Mouse (Mus musculus): Measurements from ENCODE around the gene Nol3. TPM values are rescaled to one million over a fixed set of nuclear protein-coding genes. Genes with fewer than 3 reads are reported as not detected.

Nol3 gene
- total RNA-seq, 2 experiments from 2014 or later, result 10.4 to 10.9 TPM

GRCm38 (mm10) chr8:105305211-105306145 is 29.5 kb downstream of the Nol3 start, which contains the start of gene Elmo3:
TSS of gene Elmo3 (plus strand) at chr8:105305601.
- peak; percentile 43 to 46 for DNase-seq (ENCODE audit: low spot score in 2 of 2)

GRCm38 (mm10) chr8:105306146-105306691 is 30.3 kb downstream of the Nol3 start:
- no peak for DNase-seq (ENCODE audit: low spot score in 2 of 2)

GRCm38 (mm10) chr8:105307670-105308069 is 31.7 kb downstream of the Nol3 start:
- no peak for DNase-seq (ENCODE audit: low spot score in 2 of 2)

- no peak for DNase-seq (ENCODE audit: low spot score in 2 of 2)
These were observed 32.5 kb downstream of the Nol3 start for GRCm38 (mm10) chr8:105308428-105308827.

- no peak for DNase-seq (ENCODE audit: low spot score in 2 of 2)
These were observed 33.4 kb downstream of the Nol3 start for GRCm38 (mm10) chr8:105309142-105309847.

- no peak for DNase-seq (ENCODE audit: low spot score in 2 of 2)
These were observed 34.2 kb downstream of the Nol3 start for GRCm38 (mm10) chr8:105310118-105310517.

GRCm38 (mm10) chr8:105311718-105312117 is 35.8 kb downstream of the Nol3 start:
- DNase-seq (ENCODE audit: low spot score in 2 of 2), result no peak

GRCm38 (mm10) chr8:105312891-105313481 is 37.0 kb downstream of the Nol3 start:
- no peak for DNase-seq (ENCODE audit: low spot score in 2 of 2)

GRCm38 (mm10) chr8:105313622-105314402 is 37.9 kb downstream of the Nol3 start:
- DNase-seq (ENCODE audit: low spot score in 2 of 2), result no peak

GRCm38 (mm10) chr8:105315073-105315769 is 39.3 kb downstream of the Nol3 start:
- DNase-seq (ENCODE audit: low spot score in 2 of 2), result no peak

- no peak for DNase-seq (ENCODE audit: low spot score in 2 of 2)
These were observed 42.0 kb downstream of the Nol3 start for GRCm38 (mm10) chr8:105317941-105318340.

GRCm38 (mm10) chr8:105318662-105319190 is 42.8 kb downstream of the Nol3 start:
- no peak for DNase-seq (ENCODE audit: low spot score in 2 of 2)

- DNase-seq (ENCODE audit: low spot score in 2 of 2), result no peak
These were observed 47.2 kb downstream of the Nol3 start for GRCm38 (mm10) chr8:105323183-105323582.

- no peak for DNase-seq (ENCODE audit: low spot score in 2 of 2)
These were observed 49.7 kb downstream of the Nol3 start for GRCm38 (mm10) chr8:105325641-105326093.

- DNase-seq (ENCODE audit: low spot score in 2 of 2), result peak; percentile 94 to 98
These were observed 50.3 kb downstream of the Nol3 start, which contains the start of the genes Lrrc29 and Tmem208 for GRCm38 (mm10) chr8:105326141-105326672. TSS of gene Lrrc29 (minus strand) at chr8:105326278. TSS of gene Tmem208 (plus strand) at chr8:105326354.

GRCm38 (mm10) chr8:105326968-105327367 is 51.0 kb downstream of the Nol3 start:
- DNase-seq (ENCODE audit: low spot score in 2 of 2), result no peak

- no peak for DNase-seq (ENCODE audit: low spot score in 2 of 2)
These were observed 54.4 kb downstream of the Nol3 start for GRCm38 (mm10) chr8:105330325-105330724.

- no peak for DNase-seq (ENCODE audit: low spot score in 2 of 2)
These were observed 55.5 kb downstream of the Nol3 start for GRCm38 (mm10) chr8:105331469-105331868.

Data from layer of hippocampus, adult 18-20 months (tissue).